Mouse (Mus musculus) intestine, postnatal 0 days (tissue): ENCODE data around the gene Fam219b. TPM values are rescaled to one million over a fixed set of nuclear protein-coding genes. Genes with fewer than 3 reads are reported as not detected.
A peak's percentile ranks its signal among the peaks of the same experiment; 100 is the strongest.

Experiments
- ATAC-seq: fragments of 200-750 bp; cut with Nextera tagmentation; 2 replicates; pipeline ENCODE4 v1.8.0; 2017; ENCODE audit warnings: mild to moderate bottlenecking, moderate TSS enrichment, moderate library complexity
- H3K27ac ChIP-seq: fragments of 300-500 bp; sonication (generic); 2 replicates; pipeline ENCODE4 v1.5.1; 2014; ENCODE audit warnings: mild to moderate bottlenecking, low read depth, low read length, moderate library complexity
- H3K27me3 ChIP-seq: fragments of 300-500 bp; sonication (generic); replicated peaks from 2 replicates; pipeline ENCODE4 v1.6.1; 2014; ENCODE audit warnings: low read length, mixed read lengths; ENCODE audit not compliant: control insufficient read depth, insufficient read depth
- H3K36me3 ChIP-seq: fragments of 300-500 bp; sonication (generic); 2 replicates; pipeline ENCODE4 v1.6.1; 2014; ENCODE audit warnings: mild to moderate bottlenecking, moderate library complexity; ENCODE audit not compliant: control insufficient read depth, insufficient read depth
- H3K4me1 ChIP-seq: fragments of 300-500 bp; sonication (generic); replicated peaks from 2 replicates; pipeline ENCODE4 v1.6.1; 2014; ENCODE audit warnings: antibody characterized with exemption, low read length, mixed read lengths; ENCODE audit not compliant: control insufficient read depth, insufficient read depth
- H3K4me2 ChIP-seq: fragments of 300-500 bp; sonication (generic); replicated peaks from 2 replicates; pipeline ENCODE4 v1.6.1; 2014; ENCODE audit warnings: low read depth, mild to moderate bottlenecking, moderate library complexity
- H3K4me3 ChIP-seq: fragments of 300-500 bp; sonication (generic); 2 replicates; pipeline ENCODE4 v1.5.1; 2014; ENCODE audit warnings: low read depth, low read length
- H3K9ac ChIP-seq: fragments of 300-500 bp; sonication (generic); 2 replicates; pipeline ENCODE4 v1.6.1; 2014; ENCODE audit warnings: mild to moderate bottlenecking, low read depth, low read length
- H3K9me3 ChIP-seq: fragments of 300-500 bp; sonication (generic); 2 replicates; pipeline ENCODE4 v1.6.1; 2016; ENCODE audit warnings: mixed run types; ENCODE audit not compliant: control insufficient read depth
- CTCF ChIP-seq: sonication (generic); IDR thresholded peaks from 2 replicates; pipeline ENCODE4 v1.5.1; 2016; ENCODE audit warnings: low read depth, mild to moderate bottlenecking, control low read depth, antibody characterized with exemption, moderate library complexity
- whole genome bisulfite sequencing: fragments of 180-500 bp; shearing (Covaris S2); extraction: QIAGEN DNeasy Blood & Tissue Kit; methylation state at CpG from one replicate; pipeline ENCODE4 v1.1.7; 2014; 5-methylcytosine and 5-hydroxymethylcytosine counted together
- polyA plus RNA-seq: library from polyadenylated mRNA; unstranded; fragments of >200 nt; fragmentation: Nextera tagmentation; extraction: Ambion mirVana; gene quantifications from 2 replicates; pipeline ENCODE4 v1.2.1, GENCODE M21; 2015

Fam219b gene
- polyA plus RNA-seq, 1 experiment from 2014 or later: 6.9 TPM

DNA sequence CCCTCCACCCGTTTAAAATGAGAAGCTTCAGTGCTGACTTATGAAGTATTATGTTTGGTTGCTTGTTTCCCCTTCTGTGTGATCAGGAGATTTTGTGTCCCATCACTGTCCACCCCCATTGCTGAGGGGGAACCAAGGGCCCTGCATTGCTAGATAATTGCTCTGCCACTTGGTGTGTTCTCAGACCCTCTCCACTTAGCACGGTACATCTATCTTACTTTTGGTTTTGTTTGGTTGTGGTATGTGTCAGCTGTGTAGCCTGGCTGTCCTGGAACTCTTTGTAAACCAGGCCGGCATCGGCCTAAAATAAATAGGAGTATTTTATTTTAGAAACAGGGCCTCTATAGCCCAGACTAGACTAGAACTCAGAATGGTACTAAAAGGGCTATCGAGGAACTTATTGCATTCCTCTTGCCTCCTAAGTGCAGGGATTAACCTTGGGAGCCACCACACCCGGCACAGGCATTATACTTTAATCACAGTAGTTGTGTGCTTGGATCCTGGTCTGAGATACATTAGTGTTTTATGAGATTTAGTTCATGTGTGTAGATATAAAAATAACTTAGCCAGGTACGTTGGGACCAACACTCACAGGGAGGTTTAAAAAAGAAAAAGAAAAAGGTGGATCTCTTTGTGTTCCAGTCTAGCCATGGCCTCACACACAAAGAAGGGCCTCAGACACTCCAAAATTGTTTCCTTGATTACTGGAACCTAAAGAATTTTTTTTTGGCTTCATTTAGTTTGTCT is 15.0 kb upstream of the Fam219b start:
- Histone ChIP-seq H3K4me2 (peak overlapping the region; percentile 76), H3K9ac (peak overlapping the region; percentile 97), H3K9me3 (no peaks in the 10 kb centered on the region), H3K36me3 (no peaks in the 10 kb centered on the region; the same call in 1 of the 2 replicates), H3K4me1 (peaks cover 21% of the 10 kb centered on the region; the same call in 1 of the 2 replicates), H3K4me3 (peak overlapping the region; percentile 96), H3K27ac (peak overlapping the region; percentile 99), H3K27me3 (no peaks in the 10 kb centered on the region)
- no peak for TF ChIP-seq CTCF
- WGBS: 15% methylated on average over 7 of the region's 7 CpGs
- no peak for ATAC-seq

DNA sequence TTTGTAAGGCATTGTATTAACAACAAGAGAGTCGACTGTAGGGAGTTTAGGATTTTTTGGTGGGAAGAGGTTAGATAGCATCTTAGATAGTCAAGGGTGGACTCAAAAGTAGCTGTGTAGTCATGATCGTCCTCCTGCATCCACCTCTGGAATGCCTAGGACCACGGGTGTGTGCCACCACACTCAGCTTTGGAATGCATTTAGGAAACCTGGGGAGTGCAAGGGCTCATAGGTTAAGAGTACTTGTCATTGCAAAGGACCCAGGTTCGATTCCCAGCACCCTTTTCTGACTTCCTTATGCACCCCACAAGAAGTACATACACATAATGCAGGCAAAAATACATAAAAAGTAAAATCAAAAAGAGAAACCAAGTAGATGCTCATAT is 14.5 kb upstream of the Fam219b start:
- Histone ChIP-seq H3K27me3 (no peaks in the 10 kb centered on the region), H3K9me3 (no peaks in the 10 kb centered on the region), H3K9ac (no peak overlapping the region), H3K4me1 (peaks cover 21% of the 10 kb centered on the region; the same call in 1 of the 2 replicates), H3K36me3 (no peaks in the 10 kb centered on the region; the same call in 1 of the 2 replicates), H3K4me2 (peak overlapping the region; percentile 76), H3K27ac (no peak overlapping the region), H3K4me3 (peak overlapping the region; percentile 96)
- no peak for ATAC-seq
- TF ChIP-seq CTCF: no peak
- WGBS: 55% methylated on average over 4 of the region's 4 CpGs

DNA sequence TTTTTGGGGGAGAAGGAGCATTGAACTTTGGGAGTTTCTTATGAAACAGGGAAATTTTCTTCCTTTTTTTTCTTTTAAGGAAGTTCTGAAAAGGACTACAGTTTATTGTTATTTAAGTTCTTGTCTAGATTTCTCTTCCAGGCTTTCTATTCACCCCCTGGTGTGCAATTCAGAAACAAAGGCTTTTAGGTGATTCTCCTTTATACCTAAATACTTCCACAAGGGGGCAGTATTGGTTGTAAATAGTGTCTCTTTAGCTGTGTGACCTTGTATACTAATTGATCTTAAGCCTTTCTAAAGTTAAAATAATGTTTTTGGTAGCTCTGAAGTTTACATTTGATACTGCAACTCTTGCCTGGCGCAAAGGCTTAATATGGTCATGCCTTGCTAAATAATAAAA is 13.6 kb upstream of the Fam219b start:
- Histone ChIP-seq H3K27ac (no peak overlapping the region), H3K27me3 (no peaks in the 10 kb centered on the region), H3K36me3 (peaks cover under 1% of the 10 kb centered on the region), H3K4me3 (no peak overlapping the region), H3K9ac (no peak overlapping the region), H3K4me1 (peaks cover 21% of the 10 kb centered on the region; the same call in 1 of the 2 replicates), H3K9me3 (no peaks in the 10 kb centered on the region), H3K4me2 (0 out of 2 replicates have a peak overlapping the region, but pooled peaks have one; percentile 17)
- no peak for ATAC-seq
- 75% methylated on average over 1 of the region's 1 CpGs for WGBS
- TF ChIP-seq CTCF: peak; percentile 73

DNA sequence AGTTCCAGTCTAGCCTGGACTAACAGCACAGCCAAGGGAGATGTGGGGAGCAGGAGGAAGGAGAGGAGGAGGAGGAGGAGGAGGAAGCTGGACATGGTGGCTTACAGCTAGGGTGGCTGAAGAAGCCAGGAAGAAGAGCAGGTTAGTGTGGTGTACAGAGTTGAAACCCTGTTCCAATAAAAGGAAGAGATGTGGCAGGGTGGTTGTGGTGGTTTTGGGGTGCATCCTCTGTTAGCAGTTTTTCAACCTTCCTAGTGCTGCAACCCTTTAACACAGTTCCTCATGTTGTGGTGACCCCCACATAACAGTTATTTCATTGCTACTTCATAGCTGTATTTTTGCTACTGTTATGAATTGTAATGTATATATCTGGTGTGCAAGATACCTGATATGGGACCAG is 12.9 kb upstream of the Fam219b start:
- no peak for TF ChIP-seq CTCF
- Histone ChIP-seq H3K9ac (no peak overlapping the region), H3K27ac (no peak overlapping the region), H3K9me3 (no peaks in the 10 kb centered on the region), H3K4me2 (0 out of 2 replicates have a peak overlapping the region, but pooled peaks have one; percentile 17), H3K4me3 (no peak overlapping the region), H3K36me3 (peaks cover 4% of the 10 kb centered on the region), H3K27me3 (no peaks in the 10 kb centered on the region), H3K4me1 (peaks cover 21% of the 10 kb centered on the region; the same call in 1 of the 2 replicates)
- ATAC-seq: no peak

DNA sequence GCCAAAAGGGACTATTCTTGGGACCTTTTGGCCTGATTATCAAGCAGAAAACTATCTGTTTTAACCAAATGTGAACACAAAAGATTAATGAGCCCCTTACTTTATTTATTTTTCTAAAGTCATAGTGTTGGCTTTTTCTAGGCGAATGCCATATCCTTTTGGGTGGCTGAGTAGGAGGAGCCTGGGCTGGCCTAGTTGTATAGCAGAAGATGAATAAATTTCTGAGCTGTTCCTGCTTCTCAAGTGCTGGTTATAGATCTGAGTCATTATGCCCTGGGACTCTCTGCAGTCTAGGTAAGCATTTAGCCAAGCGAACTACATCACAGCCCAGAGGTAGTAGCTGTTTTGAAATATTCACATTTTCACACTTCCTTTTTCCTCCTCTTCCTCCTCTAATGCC is 11.8 kb upstream of the Fam219b start:
- ATAC-seq: no peak
- no peak for TF ChIP-seq CTCF
- Histone ChIP-seq H3K4me1 (peaks cover 21% of the 10 kb centered on the region; the same call in 1 of the 2 replicates), H3K9me3 (no peaks in the 10 kb centered on the region), H3K36me3 (peaks cover 4% of the 10 kb centered on the region), H3K4me2 (no peak overlapping the region), H3K27me3 (no peaks in the 10 kb centered on the region), H3K27ac (no peak overlapping the region), H3K9ac (no peak overlapping the region), H3K4me3 (no peak overlapping the region)
- 40% methylated on average over 2 of the region's 2 CpGs for WGBS

DNA sequence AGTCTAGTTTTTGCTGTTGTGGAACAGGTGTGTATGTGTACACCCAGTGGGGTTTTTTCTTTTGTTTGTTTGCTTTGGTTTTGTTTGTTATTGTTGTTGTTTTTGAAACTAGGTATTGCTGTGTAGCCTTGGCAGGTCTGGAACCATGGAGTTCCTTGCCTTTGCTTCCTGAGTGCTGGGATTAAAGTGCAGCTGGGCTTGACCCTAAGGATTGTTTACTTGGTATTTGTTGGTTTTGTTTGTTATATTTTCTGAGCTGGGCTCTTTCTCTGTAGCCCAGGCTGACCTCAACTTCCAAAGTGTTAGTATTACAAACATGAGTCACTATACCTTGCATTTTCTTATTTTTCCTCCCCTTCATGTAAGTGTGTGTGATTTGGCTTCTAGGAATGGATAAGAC is 10.9 kb upstream of the Fam219b start:
- H3K4me2 ChIP-seq: no peak overlapping the region
- H3K27me3 ChIP-seq: no peaks in the 10 kb centered on the region
- ATAC-seq: no peak
- H3K9me3 ChIP-seq: no peaks in the 10 kb centered on the region
- H3K9ac ChIP-seq: no peak overlapping the region
- no peak for TF ChIP-seq CTCF
- no peak overlapping the region for H3K27ac ChIP-seq
- H3K4me3 ChIP-seq: no peak overlapping the region
- peaks cover 21% of the 10 kb centered on the region; the same call in 1 of the 2 replicates for H3K4me1 ChIP-seq
- peaks cover 10% of the 10 kb centered on the region for H3K36me3 ChIP-seq
